Mouse (Mus musculus) ES-Bruce4 (cell line): ENCODE measurements around the gene Mmgt1. TPM values are rescaled to one million over a fixed set of nuclear protein-coding genes. Genes with fewer than 3 reads are reported as not detected.

ENCODE experiments used
- H3K27ac ChIP-seq: 2 replicates; pipeline ENCODE4 v1.5.1; 2012; ENCODE audit warnings: low read length, inconsistent platforms; ENCODE audit not compliant: insufficient read depth
- H3K27me3 ChIP-seq: 2 replicates; pipeline ENCODE4 v1.6.1; 2012; ENCODE audit warnings: mild to moderate bottlenecking, low read length, inconsistent platforms; ENCODE audit not compliant: control insufficient read depth, poor library complexity, insufficient read depth, severe bottlenecking
- H3K36me3 ChIP-seq: 2 replicates; pipeline ENCODE4 v1.6.1; 2012; ENCODE audit warnings: inconsistent platforms, mild to moderate bottlenecking, low read length, moderate library complexity; ENCODE audit not compliant: control insufficient read depth, poor library complexity, insufficient read depth, severe bottlenecking
- H3K4me1 ChIP-seq: one replicate; pipeline ENCODE4 v1.8.1; 2011; ENCODE audit warnings: low read length; ENCODE audit not compliant: control insufficient read depth, insufficient read depth
- H3K4me3 ChIP-seq: 2 replicates; pipeline ENCODE4 v1.5.1; 2011; ENCODE audit warnings: low read depth, mild to moderate bottlenecking, low read length
- H3K9ac ChIP-seq: 2 replicates; pipeline ENCODE4 v1.6.1; 2012; ENCODE audit warnings: low read depth, mild to moderate bottlenecking, inconsistent platforms; ENCODE audit not compliant: poor library complexity, severe bottlenecking
- H3K9me3 ChIP-seq: replicated peaks from 2 replicates; pipeline ENCODE4 v1.6.1; 2012; ENCODE audit warnings: mild to moderate bottlenecking, low read length, inconsistent platforms; ENCODE audit not compliant: control insufficient read depth, poor library complexity, insufficient read depth, severe bottlenecking
- CTCF ChIP-seq: IDR thresholded peaks from one replicate; pipeline ENCODE4 v1.8.1; 2011; ENCODE audit warnings: low read depth, low read length
- EP300 ChIP-seq: IDR thresholded peaks from 2 replicates; pipeline ENCODE4 v1.6.1; 2011; ENCODE audit warnings: low read depth, low read length; ENCODE audit not compliant: insufficient read depth
- POLR2A ChIP-seq: IDR thresholded peaks from one replicate; pipeline ENCODE4 v1.8.1; 2011; ENCODE audit warnings: low read length; ENCODE audit not compliant: insufficient read depth
- polyA plus RNA-seq: library from polyadenylated mRNA; stranded (reverse); fragments of >200 nt; gene quantifications from 2 replicates; pipeline ENCODE4 v1.2.4, GENCODE M21; 2011; ENCODE audit warnings: low read depth; ENCODE audit not compliant: missing spikeins, insufficient read depth, insufficient read length

The Mmgt1 gene
- 21.0 and 21.1 TPM in 2 replicates for polyA plus RNA-seq

GRCm38 (mm10) chrX:56597887-56598640 lies at the start of gene Mmgt1:
TSS of gene Mmgt1 (minus strand) at chrX:56598069.
- H3K4me1 ChIP-seq, result no peaks in the 10 kb centered on the region
- H3K9me3 ChIP-seq, result no peaks in the 10 kb centered on the region
- no peak within 1 kb of the TSS for H3K27ac ChIP-seq
- no peaks in the 10 kb centered on the region for H3K27me3 ChIP-seq
- peak within 1 kb of the TSS; percentile 75 for H3K9ac ChIP-seq
- no peaks in the 10 kb centered on the region for H3K36me3 ChIP-seq
- TF ChIP-seq EP300, result no peak
- no peak for TF ChIP-seq POLR2A
- TF ChIP-seq CTCF, result no peak
- peak within 1 kb of the TSS; percentile 99 for H3K4me3 ChIP-seq

DNA sequence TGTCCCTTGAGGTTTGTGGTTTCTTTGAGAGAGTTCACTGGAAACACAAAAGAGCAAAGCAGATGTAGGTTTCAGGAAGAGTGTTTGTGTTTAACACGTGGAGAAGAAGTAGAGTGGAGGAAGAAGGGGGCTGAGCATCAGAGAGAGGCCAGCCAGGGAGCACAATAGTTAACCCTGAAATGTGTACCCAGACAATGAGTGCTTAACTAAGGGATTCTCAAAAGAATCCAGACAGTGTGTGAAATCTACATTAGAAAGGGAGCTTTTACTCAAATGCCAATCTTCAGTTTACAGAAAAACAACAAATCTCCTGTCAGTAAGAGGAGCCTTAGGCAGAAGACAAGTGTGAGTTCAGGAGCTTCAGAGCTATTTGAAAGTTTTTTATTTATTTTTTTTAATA lies 42.2 kb upstream of the Mmgt1 start:
- Histone ChIP-seq H3K4me3 (no peak overlapping the region), H3K9ac (no peak overlapping the region), H3K27ac (no peak overlapping the region), H3K36me3 (no peaks in the 10 kb centered on the region), H3K27me3 (no peaks in the 10 kb centered on the region), H3K4me1 (peaks cover 4% of the 10 kb centered on the region), H3K9me3 (no peaks in the 10 kb centered on the region)
- TF ChIP-seq EP300 (no peak), POLR2A (no peak), CTCF (no peak)

DNA sequence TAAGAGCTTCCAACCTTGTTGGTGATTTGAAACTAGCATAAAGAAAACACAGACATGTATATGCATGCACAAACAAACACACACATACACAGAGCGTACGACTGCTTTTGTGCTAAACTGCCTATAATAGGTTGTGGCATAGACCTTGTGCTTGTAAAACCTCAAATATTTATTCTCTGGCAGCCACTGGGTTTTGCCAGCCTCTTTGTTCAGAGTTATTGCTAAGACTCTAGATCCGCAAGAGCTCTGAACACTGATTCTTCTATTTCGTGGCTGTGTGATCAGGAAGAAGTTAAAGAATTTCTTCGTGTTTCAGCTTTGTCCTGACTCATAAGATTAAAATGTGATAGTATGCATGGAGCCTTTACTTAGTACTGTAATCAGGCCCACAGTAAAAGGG lies 38.3 kb upstream of the Mmgt1 start:
- H3K27me3 ChIP-seq, result no peaks in the 10 kb centered on the region
- TF ChIP-seq POLR2A, result no peak
- TF ChIP-seq EP300, result no peak
- no peak for TF ChIP-seq CTCF
- H3K4me1 ChIP-seq, result peaks cover 4% of the 10 kb centered on the region
- no peaks in the 10 kb centered on the region for H3K36me3 ChIP-seq
- no peak overlapping the region for H3K4me3 ChIP-seq
- no peak overlapping the region for H3K27ac ChIP-seq
- no peak overlapping the region for H3K9ac ChIP-seq
- H3K9me3 ChIP-seq, result no peaks in the 10 kb centered on the region

DNA sequence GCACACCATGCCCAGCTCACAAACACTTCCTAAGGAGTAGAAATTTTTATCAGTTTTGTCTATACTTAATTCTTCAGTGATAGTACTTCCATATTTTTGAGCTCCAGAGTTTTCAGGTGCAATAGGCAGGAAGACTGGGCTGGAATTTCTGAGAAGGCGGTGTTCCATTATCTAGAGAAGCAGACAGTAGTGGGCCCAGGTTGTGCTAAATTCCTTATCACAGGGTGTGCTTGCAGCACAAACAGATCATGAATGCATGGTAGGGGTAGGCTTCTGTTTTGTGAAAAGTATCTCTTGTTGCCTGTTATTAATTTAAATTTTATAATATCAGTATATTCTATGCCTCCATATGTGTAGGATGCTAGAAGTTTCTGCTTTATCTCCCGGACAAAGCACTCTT lies 17.4 kb upstream of the Mmgt1 start:
- H3K36me3 ChIP-seq, result no peaks in the 10 kb centered on the region
- TF ChIP-seq EP300 (no peak), CTCF (no peak), POLR2A (no peak)

GRCm38 (mm10) chrX:56610318-56610694 lies 12.4 kb upstream of the Mmgt1 start:
- H3K9me3 ChIP-seq, result no peaks in the 10 kb centered on the region
- peak overlapping the region; percentile 48 for H3K9ac ChIP-seq
- H3K4me1 ChIP-seq, result no peaks in the 10 kb centered on the region
- no peaks in the 10 kb centered on the region for H3K36me3 ChIP-seq
- TF ChIP-seq EP300, result no peak
- no peak for TF ChIP-seq POLR2A
- TF ChIP-seq CTCF, result no peak
- no peak overlapping the region for H3K27ac ChIP-seq
- peak overlapping the region; percentile 82 for H3K4me3 ChIP-seq
- no peaks in the 10 kb centered on the region for H3K27me3 ChIP-seq

More for the DNA sequence above, 17.4 kb upstream of the Mmgt1 start:
- Histone ChIP-seq H3K9ac (no peak overlapping the region), H3K27ac (no peak overlapping the region), H3K4me3 (no peak overlapping the region), H3K27me3 (no peaks in the 10 kb centered on the region), H3K4me1 (no peaks in the 10 kb centered on the region), H3K9me3 (no peaks in the 10 kb centered on the region)

GRCm38 (mm10) chrX:56609623-56610317 lies 11.9 kb upstream of the Mmgt1 start, which contains the start of gene Slc9a6:
TSS of gene Slc9a6 (plus strand) at chrX:56609757.
- Histone ChIP-seq H3K4me3 (peak within 1 kb of the TSS; percentile 82), H3K27me3 (no peaks in the 10 kb centered on the region), H3K9ac (peak within 1 kb of the TSS; percentile 48), H3K27ac (no peak within 1 kb of the TSS), H3K9me3 (no peaks in the 10 kb centered on the region), H3K36me3 (no peaks in the 10 kb centered on the region), H3K4me1 (no peaks in the 10 kb centered on the region)
- TF ChIP-seq EP300 (no peak), CTCF (no peak), POLR2A (no peak)
